Mouse (Mus musculus): ENCODE measurements around the gene Atg5.
"Not testable (repeated sequence)": the region's sequence is repeated elsewhere in the genome, so short reads cannot be mapped to it uniquely, and the experiment has no call there.

Atg5 gene

DNA sequence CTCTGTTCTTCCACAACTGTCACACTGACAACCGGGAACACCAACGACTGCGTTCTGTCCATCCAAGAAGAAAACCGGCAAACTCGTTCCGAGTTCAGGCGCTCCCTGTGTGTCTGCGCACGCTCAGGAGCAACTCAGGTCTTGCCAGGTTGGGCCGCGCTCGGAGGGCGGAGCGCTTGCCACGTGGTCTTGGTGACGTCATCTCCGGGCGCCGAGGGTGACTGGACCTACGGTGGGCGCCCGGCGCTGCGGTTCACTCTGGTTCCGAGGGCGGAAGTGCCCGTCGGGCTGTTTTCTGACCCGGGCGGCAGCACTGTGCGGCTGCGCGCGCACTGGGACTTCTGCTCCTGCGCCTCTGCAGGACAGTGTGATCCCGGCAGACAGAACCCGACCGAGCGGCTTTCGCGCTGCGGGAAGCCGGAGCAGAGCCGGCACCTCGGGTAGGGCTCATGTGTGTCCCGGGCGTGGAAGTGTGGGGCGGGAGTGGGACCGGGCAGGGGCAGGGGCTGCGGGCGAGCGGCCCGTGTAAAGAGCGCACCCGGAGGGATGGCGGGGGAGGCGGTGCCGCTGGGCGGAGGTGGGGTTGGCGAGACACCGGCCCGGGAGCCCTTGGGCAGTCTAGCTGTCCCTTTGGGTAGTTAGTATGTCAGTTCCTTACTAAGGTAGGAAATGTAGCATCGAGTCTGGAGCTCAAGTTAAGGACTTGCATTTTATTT, at the start of gene Atg5:
Gene Atg5, plus strand, starts transcription at position 214 of the 716 bp plus-strand sequence.
- DNase-seq (ENCODE audit: low read depth): peak; percentile 97

DNA sequence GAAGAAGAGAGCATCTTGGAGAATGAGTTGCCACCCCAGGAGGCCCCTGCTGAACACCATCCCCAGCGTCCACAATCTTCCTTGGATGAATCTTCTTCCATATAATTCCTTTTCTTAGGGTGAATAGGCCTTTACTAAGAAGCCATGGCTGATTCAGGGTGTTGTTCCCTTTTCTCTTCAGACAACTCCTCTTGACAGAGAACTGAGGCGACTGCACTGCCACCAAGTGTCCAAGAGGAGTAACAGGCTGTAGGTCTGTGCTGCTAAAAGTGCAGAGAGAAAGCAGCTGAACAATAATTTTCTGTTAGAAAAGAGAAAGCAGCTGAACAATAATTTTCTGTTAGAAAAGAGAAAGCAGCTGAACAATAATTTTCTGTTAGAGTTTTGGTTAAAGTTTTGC, 49.1 kb upstream of the Atg5 start:
- not testable (repeated sequence) for DNase-seq (ENCODE audit: low read depth)

DNA sequence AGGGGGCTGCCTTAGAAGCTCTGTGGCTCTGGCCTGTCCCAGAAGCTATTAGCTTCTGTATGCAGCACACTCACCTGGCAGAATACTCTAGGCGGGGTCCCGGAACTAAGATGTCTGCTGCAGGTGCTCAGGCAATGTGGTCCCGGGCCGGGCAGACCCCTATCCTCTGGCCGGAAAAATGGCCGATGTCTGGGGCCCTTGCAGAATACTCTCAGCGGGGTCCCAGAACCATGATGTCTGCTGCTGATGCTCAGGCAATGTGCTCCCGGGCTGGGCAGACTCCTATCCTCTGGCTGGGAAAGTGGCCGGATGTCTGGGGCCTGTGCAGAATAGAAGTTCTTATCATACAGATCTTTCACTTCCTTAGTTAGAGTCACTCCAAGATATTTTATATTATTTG, 43.8 kb upstream of the Atg5 start:
- no peak for DNase-seq (ENCODE audit: low read depth)

DNA sequence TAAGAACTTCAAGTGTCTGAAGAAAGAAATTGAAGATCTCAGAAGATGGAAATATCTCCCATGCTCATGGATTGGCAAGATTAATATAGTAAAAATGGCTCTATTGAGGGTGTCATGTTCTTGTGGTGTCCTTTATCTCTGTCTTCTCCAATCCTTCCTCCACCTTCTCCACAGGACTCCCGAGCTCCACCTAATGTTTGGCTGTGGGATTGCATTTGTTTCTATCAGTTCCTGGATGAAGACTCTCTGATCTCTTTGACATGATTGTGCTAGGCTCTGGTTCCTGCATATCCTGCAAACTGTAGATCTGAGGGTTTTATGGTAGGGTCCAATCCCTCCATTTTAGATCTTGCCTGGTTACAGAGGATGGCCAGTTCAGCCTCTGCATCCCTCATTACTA, 34.8 kb upstream of the Atg5 start:
- DNase-seq (ENCODE audit: low read depth): peak; percentile 20

DNA sequence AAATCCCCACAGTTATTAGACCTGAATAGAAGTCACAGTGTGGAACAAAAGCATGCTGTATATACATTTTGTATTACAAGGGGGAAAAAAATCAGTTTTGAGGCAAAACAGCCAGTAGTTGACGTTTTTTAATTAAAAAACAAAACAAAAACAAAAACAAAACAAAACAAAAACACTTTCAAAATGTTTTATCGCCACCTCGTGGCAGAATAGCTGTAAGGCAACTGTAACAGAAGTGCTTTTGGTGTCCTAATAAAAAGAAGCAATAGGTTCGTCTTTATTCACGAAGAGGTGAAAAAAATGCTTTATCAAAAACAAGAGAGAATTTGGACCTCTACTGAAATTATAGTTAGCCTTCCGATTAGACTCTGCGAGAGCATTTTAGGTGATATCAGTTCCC, 32.9 kb upstream of the Atg5 start:
- DNase-seq (ENCODE audit: low read depth): not testable (repeated sequence)

DNA sequence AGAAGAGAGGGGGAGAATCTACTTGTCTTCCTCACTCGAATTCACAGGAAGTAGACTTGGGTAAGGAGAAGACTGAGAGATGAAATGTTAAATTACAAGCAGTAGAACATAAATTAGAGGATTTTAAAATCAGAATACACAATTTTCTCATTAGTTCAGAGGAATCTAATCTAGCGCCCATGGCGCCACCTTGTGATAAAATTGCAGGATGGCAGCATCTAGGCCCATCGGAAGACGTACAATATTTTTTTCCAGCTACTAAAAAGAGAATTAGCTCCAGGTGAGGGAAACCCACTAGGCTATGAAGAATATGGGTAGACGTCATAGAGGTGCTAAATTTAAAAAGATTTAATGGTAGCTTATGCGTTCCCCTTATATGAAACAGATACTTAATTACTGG, 11.5 kb upstream of the Atg5 start:
- no peak for DNase-seq (ENCODE audit: low read depth)

DNA sequence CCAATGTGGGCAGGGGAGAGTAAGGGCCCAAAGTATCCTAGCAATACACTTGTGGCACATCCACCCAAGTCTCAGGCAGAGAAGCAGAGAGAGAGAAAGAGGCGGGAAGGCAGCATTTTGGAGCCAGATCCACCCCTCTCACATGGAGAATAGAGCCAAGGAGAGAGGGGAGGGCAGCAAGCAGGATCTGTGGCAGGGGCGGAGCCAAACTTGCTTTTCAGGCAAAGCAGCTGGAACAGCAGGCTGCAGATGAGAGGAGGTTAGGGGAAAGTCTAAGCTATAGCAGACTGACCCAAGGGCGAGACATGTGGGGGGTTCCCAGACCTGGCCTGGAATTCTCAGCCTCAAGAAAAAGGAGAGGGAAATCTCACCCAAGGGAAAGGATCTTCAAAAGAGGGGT, 2.3 kb upstream of the Atg5 start:
- no peak for DNase-seq (ENCODE audit: low read depth)

DNA sequence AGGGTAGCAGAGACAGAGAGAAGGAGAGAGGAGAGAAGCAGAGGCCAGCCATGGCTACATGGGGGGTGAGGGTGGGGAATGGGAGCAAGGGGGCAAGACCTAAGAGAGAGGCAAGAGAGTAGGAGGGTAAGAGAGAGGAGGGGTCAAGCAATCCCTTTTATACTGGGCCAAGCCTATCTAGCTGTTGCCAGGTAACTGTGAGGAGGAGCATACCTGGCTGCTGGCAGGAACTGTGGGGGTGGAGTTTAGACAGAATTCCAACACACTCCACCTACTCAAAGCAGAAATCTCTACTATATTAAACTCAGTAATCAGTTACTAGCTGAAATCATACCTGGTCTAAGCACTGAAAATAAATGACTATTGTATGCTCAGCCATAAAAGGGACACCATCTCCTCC, 1.6 kb upstream of the Atg5 start:
- DNase-seq (ENCODE audit: low read depth): no peak

DNA sequence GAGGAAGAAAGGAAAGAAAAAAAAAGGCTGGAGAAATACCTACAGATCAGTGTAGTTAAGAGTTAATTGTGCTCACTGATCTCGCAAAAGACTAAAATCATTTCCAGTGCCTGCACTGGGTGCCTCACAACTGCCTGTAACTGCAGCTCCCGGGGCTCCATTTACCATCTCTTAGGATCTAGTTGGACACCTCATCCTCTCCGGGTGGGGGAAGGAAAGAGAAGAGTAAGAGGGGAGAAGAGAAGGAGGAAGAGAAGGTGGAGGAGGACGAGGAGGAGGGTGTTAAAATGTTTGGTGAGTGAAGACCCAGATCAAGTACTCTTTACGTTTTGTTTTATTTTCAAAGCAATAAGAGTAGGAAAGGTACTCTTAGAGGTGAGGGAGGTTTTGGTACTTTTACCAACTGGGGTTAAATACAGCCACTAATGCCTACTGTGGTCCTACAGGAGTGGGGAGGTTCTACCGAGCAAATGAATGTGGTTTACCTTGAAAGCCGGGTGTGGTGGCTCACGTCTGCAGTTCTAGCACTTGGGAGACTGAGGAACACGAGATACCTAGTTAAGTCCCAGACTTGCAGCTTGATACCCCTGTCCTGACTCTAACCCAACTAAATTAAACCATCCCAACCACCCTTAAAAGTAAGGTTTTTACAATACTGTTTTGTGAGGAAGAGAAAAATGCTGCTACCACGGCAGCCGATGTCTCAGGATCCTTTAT, 574 bp upstream of the Atg5 start:
- DNase-seq (ENCODE audit: low read depth): no peak

DNA sequence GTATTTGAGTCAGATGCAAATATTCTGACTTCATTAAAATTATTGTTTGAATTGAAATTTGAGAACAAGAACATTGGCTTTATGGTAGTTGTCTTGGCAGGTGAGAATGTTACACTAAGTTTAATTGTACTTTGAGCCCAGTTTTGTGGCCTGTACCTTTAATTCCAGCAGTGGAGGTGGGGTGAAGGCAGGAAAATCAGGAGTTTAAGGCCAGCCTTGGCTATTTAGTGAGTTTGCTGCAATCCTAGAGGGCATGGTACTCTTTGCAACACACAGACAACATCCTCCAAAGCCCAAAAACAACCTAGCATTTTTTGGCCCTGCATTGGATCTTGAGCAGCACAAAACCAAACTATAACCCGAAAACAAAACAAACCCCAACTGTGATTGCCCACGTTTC, 1.1 kb downstream of the Atg5 start:
- no peak for DNase-seq (ENCODE audit: low read depth)

DNA sequence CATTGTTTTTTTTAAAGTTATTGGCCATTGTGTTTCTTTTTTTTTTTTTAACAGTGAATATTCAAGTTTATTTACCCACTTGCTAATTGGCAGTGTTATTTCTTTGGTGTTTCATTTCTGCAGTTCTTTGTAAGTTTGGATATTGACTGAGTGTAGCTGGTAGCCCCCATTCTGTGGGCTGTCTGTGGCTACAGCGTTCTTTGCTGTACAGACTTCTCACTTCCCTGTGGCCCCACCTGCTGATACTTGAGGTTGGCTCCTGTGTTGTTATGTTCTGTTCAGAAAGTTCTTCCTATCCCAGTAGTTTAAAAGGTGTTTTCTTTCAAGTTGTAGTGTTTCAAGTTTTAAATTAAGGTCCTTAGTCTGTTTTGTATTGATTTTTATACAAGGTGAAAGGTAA, 14.2 kb downstream of the Atg5 start:
- no peak for DNase-seq (ENCODE audit: low read depth)

DNA sequence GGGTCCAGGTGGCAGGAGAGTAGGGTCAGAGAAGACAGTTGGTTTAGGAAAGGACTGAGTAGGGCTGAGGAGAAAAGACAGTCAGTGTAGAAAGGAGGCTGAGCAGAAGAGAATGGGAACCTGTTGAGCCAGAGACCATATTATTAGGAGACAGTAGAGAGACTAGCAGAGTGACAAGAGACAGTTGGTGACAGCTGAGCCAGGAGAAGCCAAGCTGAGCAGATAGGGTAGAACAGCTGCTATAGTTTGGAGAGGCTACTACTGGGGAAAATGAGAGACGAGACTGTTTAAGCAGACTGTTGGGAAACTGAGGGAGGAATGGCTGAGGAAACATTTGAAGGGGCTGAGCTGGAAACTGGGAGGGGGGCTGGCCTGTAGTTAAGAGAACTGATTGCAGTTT, 16.9 kb downstream of the Atg5 start:
- no peak for DNase-seq (ENCODE audit: low read depth)

DNA sequence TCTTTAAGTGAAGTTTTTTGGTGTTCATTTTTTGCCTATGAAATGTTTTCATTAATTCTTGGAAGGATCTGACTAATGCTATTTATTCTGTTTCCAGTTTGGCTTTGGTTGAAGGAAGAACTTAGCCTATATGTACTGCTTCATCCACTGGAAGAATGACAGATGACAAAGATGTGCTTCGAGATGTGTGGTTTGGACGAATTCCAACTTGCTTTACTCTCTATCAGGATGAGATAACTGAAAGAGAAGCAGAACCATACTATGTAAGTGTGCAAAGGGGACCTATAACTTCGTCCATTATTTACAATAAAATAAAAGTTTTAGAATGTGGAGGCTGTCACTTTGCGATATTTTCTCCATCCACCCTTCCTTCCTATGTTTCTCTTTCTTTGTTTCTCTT, 17.8 kb downstream of the Atg5 start:
- no peak for DNase-seq (ENCODE audit: low read depth)

DNA sequence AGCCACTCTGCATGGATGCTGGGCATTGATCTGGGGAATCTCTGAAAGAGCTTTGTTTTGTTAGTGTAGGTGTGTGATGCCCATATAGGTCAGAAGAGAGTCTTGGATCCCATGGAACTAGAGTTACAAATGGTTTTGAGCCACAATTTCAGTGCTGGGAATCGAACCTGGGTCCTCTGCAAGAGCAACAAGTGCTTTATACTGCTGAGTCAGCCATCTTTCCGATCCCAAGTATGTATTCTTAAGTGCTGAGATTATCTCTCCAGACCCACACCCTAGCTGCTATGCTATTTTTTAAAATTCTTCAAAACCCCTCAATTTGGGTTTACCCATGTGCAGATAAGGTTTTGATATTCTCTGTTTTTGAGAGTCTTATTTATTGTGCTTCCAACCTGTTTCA, 22.7 kb downstream of the Atg5 start:
- no peak for DNase-seq (ENCODE audit: low read depth)

DNA sequence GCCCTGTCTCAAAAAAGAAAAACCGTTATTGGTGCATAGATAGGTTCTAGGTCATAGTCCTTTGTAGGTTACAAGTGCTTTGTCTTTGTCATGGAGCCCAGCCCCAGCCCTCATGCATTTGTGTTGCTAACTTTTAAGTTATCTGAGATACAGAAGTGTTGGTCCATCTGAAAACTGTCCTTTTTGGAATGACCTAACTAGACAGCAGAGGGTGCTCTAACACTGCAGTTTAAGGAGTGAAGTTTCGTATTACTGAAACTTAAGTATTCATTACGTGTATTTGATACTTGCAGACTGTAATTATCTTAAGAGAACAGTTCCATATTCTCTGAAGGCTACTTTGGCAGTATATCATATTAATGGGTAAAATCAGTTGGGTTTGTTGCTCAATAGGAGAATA, 24.0 kb downstream of the Atg5 start:
- DNase-seq (ENCODE audit: low read depth): no peak

DNA sequence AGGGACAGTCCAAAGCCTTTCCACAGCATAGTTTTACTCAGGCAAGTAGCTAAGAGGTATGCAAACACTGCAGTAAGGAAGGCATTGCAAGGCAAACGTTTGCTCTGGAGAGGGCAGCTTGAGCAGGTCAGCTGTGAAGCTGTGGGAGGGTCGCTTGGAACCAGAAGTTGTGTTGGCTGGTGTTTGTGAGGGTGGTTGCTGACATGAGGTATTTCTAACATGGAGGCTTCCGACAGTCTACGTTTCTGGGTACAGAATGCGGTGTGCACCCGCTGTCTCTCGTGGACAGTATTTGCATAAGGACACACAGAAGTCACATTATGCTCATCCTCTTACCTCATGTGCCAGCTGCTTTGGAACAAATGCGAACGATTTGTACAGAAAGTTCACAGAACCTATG, 31.0 kb downstream of the Atg5 start:
- no peak for DNase-seq (ENCODE audit: low read depth)

DNA sequence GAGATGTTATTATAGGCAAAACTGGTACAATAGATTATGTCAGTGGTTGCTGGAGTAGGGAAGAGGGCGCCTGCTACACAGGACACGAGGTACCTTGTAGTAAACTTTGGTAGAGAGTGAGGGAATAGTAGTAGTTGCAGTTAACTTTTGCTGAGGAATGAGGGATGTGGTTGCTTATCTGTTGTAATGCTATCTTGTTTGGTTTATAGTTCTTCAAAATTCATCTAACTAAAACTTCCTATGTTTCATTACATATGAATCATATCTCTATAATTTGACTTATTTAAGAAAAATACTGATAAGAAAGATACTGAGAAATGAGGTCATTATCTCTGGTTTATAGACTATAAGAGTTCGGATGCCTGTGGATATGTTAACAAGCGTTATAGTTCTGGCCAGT, 31.9 kb downstream of the Atg5 start:
- DNase-seq (ENCODE audit: low read depth): no peak

DNA sequence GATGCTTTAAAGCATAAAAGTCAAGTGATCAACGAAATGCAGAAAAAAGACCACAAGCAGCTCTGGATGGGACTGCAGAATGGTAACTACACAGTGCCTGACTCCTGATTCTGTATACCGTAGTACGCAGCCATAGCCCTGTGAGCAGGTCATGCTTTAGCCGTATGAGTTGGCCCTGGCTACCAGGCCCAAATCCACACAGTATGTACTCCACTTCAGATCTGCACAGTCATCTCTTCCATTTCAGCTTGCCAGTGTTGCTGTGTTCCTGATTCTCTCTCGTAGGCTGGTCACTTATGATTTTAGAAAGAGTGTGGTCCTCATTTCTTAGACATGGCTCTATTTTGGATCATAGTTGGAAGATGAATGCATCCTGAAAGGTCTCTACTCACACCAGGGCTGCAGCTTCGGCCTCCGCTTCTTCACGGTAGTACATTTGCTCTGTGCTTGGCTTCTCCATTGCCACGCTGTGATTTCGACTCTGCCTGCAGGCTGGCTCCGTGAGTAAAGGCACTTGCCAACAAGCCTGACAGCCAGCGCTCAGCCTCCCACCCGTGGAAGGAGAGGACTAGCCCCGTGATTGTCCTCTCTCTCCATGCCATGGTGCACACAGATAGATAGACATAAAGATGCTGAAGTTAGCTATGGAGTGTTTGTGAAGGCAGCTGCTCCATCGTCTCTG, 35.6 kb downstream of the Atg5 start:
- no peak for DNase-seq (ENCODE audit: low read depth)

DNA sequence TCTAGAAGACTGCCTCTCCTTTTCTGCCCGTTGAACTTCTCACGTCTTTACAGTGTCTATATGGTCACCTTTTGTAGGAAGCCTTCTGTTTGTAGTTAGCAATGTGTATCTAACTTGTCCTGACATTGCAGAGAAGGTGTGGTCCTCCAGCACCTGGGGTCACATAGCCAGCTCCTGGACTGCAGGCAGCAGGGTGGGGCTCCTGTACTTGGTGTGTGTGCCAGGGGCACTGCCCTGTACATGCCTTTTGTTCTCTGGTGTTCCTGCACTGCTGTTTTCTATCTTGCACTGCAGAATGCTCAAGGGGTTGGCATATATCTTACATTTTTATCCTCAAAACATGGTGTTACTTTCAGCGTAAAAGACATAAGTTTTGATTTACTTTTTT, 36.2 kb downstream of the Atg5 start:
- no peak for DNase-seq (ENCODE audit: low read depth)

DNA sequence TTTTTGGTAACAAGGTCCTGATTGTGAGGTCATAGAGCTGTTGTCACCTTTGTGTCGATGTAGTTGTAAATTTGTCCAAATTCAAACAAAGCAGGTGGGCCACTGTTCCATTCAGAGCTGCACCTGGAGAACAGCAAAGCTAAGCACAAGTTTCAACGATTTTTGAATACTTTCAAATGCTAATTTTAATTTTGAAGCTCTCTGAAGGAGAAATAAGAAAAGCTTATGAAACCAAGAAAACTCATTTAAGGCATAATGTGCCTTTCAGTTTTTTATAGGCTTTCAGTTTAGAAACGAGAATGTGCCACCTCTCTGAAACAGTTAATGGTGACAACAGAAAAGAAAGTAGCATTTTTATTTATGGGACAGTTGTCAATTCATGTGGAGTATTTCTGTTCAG, 36.7 kb downstream of the Atg5 start:
- DNase-seq (ENCODE audit: low read depth): no peak

DNA sequence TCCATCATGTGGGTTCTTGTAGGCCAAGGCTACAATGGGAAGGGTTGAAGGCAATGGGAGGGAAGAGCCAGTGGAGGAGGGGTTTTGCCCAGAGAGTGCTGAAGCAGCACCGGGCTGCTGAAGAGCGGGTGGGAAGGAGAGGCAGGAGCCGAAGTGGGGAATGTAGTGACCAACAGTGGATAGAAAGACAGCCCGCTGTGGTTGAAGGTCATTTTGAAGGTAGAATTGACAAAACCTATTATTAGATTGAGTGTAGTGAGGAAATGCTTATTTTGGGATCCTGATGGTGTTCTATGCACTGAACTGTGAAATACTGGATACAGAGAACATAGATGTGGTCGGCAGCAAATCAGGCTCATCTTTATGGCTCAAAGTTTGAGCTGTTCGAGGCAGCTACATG, 38.1 kb downstream of the Atg5 start:
- no peak for DNase-seq (ENCODE audit: low read depth)

DNA sequence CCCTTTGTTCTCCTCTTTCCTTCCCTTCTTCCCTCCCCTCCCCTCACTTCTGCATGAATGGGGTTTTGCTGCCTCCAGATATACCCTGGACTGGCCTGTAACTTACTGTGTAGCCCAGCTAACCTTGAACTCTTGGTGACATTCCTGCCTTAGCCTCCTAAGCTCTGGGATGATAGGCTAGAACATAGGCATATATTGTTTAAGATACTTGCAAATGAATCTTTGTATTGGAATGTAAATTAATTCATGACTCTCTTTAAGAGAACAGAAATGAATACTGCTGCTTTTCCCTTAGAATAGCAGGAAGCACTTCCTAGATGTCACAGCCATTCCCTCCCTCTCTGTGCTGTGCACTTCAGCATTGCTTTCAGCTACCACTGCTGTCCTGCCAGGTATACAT, 40.1 kb downstream of the Atg5 start:
- DNase-seq (ENCODE audit: low read depth): no peak

DNA sequence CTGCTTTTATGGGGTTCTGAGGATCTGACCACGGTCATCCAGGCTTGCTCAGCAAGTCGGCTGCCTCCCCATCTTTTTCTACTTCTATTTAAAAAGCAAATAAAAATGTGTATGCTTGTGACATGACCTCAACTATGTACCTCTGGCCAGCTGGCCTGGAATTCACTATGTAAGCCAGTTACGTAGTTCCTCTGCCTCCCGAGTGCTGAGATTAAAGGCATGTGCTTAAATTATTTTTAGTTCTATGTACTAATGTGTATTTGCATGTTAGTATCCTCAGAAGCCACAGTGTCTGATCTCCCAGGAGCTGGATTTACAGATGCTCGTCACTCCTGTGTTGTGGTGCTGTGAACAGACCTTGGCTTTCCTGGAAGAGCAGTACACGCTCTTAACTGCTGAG, 41.1 kb downstream of the Atg5 start:
- DNase-seq (ENCODE audit: low read depth): no peak

DNA sequence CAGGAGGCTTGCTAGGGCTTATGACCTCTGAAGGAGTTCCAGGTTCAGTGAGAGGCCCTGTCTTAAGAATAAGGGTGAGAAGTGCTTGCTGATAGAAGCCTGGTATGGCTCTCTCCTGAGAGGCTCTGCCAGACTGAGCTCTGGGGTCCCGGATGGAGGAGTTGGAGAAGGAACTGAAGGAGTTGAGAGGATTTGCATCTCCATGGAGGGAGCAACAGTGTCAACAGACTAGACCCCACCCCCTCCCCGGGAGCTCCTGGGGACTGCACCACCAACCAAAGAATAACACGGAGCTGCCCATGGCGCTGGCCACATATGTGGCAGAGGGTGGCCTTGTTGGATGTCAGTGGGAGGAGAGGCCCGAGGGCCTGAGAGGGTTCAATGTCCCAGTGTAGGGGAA, 47.1 kb downstream of the Atg5 start:
- no peak for DNase-seq (ENCODE audit: low read depth)
